Comparison of ENCODE assay signal across 8 mouse cellular contexts in genomic region chr17:88530236-88530619, GRCm38 (mm10). TPM values are rescaled to one million over a fixed set of nuclear protein-coding genes. Genes with fewer than 3 reads are reported as not detected.
A peak's percentile ranks its signal among the peaks of the same experiment; 100 is the strongest.
DNase-seq lines count a peak whose midpoint lies in the region; ATAC-seq and TF ChIP-seq lines count a peak whose summit lies in the region.

No protein-coding gene starts in this region.

- no peaks in the 10 kb centered on the region for H3K27me3 ChIP-seq in embryonic facial prominence, embryonic 15.5 days
- H3K27me3 ChIP-seq in limb, embryonic 11.5 days (ENCODE audit: control insufficient read depth, insufficient read depth, low read length): no peaks in the 10 kb centered on the region
- H3K27me3 ChIP-seq in small intestine, adult 2 months (ENCODE audit: control insufficient read depth, insufficient read depth, low read length): no peaks in the 10 kb centered on the region

- no peaks in the 10 kb centered on the region for H3K36me3 ChIP-seq in embryonic facial prominence, embryonic 15.5 days
- H3K36me3 ChIP-seq in limb, embryonic 11.5 days (ENCODE audit: control insufficient read depth, insufficient read depth, low read length): no peaks in the 10 kb centered on the region
- no peaks in the 10 kb centered on the region for H3K36me3 ChIP-seq in small intestine, adult 2 months (ENCODE audit: control insufficient read depth, insufficient read depth, low read length)

- peak overlapping the region; percentile 58 for H3K9ac ChIP-seq in embryonic facial prominence, embryonic 15.5 days
- H3K9ac ChIP-seq in limb, embryonic 11.5 days (ENCODE audit: low read length): peak overlapping the region; percentile 71

- no peak for TF ChIP-seq POLR2A in small intestine, adult 2 months (IDR thresholded peaks at IDR 0.05; ENCODE audit: low read depth, low read length)

- ATAC-seq in CD4-positive, CD25-positive, alpha-beta regulatory T cell, adult 4 months: peak; percentile 34
- peak; percentile 74 for ATAC-seq in embryonic facial prominence, embryonic 15.5 days (ENCODE audit: insufficient number of reproducible peaks, low FRiP score, low TSS enrichment, low read depth)
- ATAC-seq in limb, embryonic 11.5 days (ENCODE audit: insufficient number of reproducible peaks, low FRiP score, low TSS enrichment, low read depth): peak; percentile 78; the same call in 1 of the 2 replicates

- peaks cover 16% of the 10 kb centered on the region; the same call in 1 of the 2 replicates for H3K4me1 ChIP-seq in embryonic facial prominence, embryonic 15.5 days
- H3K4me1 ChIP-seq in limb, embryonic 11.5 days (ENCODE audit: control insufficient read depth, insufficient read depth, low read length): no peaks in the 10 kb centered on the region
- peaks cover 4% of the 10 kb centered on the region; the same call in 1 of the 2 replicates for H3K4me1 ChIP-seq in small intestine, adult 2 months (ENCODE audit: control insufficient read depth, insufficient read depth, insufficient read length, low read length)

- WGBS in embryonic facial prominence, embryonic 15.5 days: 1% methylated on average over 14 of the region's 14 CpGs
- 0% methylated on average over 14 of the region's 14 CpGs for WGBS in limb, embryonic 11.5 days
- under 1% methylated on average over 14 of the region's 14 CpGs for WGBS in small intestine, adult 2 months

- H3K9me3 ChIP-seq in embryonic facial prominence, embryonic 15.5 days (replicated peaks): no peaks in the 10 kb centered on the region
- no peaks in the 10 kb centered on the region for H3K9me3 ChIP-seq in limb, embryonic 11.5 days (ENCODE audit: control insufficient read depth, low read length)

- peak overlapping the region; percentile 86 for H3K27ac ChIP-seq in gastrocnemius, adult 2 months
- H3K27ac ChIP-seq in embryonic facial prominence, embryonic 15.5 days (replicated peaks): peak overlapping the region; percentile 71
- H3K27ac ChIP-seq in limb, embryonic 11.5 days (replicated peaks; ENCODE audit: low read depth, low read length): no peak overlapping the region
- H3K27ac ChIP-seq in small intestine, adult 2 months (ENCODE audit: insufficient read depth, low read depth, low read length): peak overlapping the region; percentile 8; the same call in 1 of the 2 replicates

- DNase-seq in gastrocnemius, adult 2 months: no peak
- DNase-seq in gastrocnemius, postnatal 25 days: no peak
- DNase-seq in limb, embryonic 11.5 days (ENCODE audit: low spot score): no peak
- no peak for DNase-seq in urinary bladder, postnatal 4 days (ENCODE audit: low spot score in 2 of 2)
- no peak for DNase-seq in right cerebral cortex, postnatal 10 days (ENCODE audit: low spot score in 2 of 2)

- intact Hi-C loops in gastrocnemius, adult 2 months (cut with DNase I): loop anchor here (2.0 to 5.0 kb wide), 2 partner anchors 67 to 111 kb away; partner anchors contain the start of gene Ston1

- H3K4me3 ChIP-seq in gastrocnemius, adult 2 months: peak overlapping the region; percentile 84
- H3K4me3 ChIP-seq in embryonic facial prominence, embryonic 15.5 days (replicated peaks): peak overlapping the region; percentile 76
- H3K4me3 ChIP-seq in limb, embryonic 11.5 days (ENCODE audit: low read depth, low read length): peak overlapping the region; percentile 56
- H3K4me3 ChIP-seq in small intestine, adult 2 months (ENCODE audit: low read depth, low read length): peak overlapping the region; percentile 98

- peak overlapping the region; percentile 76 for H3K4me2 ChIP-seq in embryonic facial prominence, embryonic 15.5 days (replicated peaks)
- peak overlapping the region; percentile 44 for H3K4me2 ChIP-seq in limb, embryonic 11.5 days (ENCODE audit: low read depth, severe bottlenecking)

- no peak for TF ChIP-seq CTCF in gastrocnemius, adult 2 months (IDR thresholded peaks at IDR 0.05)
- TF ChIP-seq CTCF in small intestine, adult 2 months (IDR thresholded peaks at IDR 0.05; ENCODE audit: extremely low read depth, insufficient read length, insufficient replicate concordance, low read depth, low read length): no peak

RNA-seq across cellular contexts. Expression of gene Ppp1r21, which starts 0.3 kb away (rescaled TPM):
- total RNA-seq in gastrocnemius, adult 2 months (2021): 1 to 10 TPM; 4.5 to 5.8 TPM
- total RNA-seq in gastrocnemius, postnatal 25 days (2021): 1 to 10 TPM; 4.9 to 5.1 TPM
- polyA plus RNA-seq in CD4-positive, CD25-positive, alpha-beta regulatory T cell, adult 4 months (2017; shearing (Covaris generic)): 10 to 100 TPM; 26.4 to 39.4 TPM
- polyA plus RNA-seq in embryonic facial prominence, embryonic 15.5 days (2015; fragmentation: Nextera tagmentation; extraction: Ambion mirVana): 19.2 and 21.8 TPM in 2 replicates
- polyA plus RNA-seq in limb, embryonic 11.5 days (2014; fragmentation: Nextera tagmentation; extraction: Ambion mirVana): 22.6 and 24.1 TPM in 2 replicates
- 7.7 and 15.7 TPM in 2 replicates for polyA plus RNA-seq in small intestine, adult 2 months (2012; rRNA removed)
